Mouse (Mus musculus) stomach, postnatal 0 days (tissue): ENCODE measurements around the gene Commd1. TPM values are rescaled to one million over a fixed set of nuclear protein-coding genes. Genes with fewer than 3 reads are reported as not detected.

Source experiments
- ATAC-seq: fragments of 200-750 bp; cut with Nextera tagmentation; 2 replicates; pipeline ENCODE4 v1.8.0; 2017; ENCODE audit not compliant: low FRiP score, low TSS enrichment
- DNase-seq: peaks from one replicate; pipeline ENCODE4 v3.0.0-alpha.2; 2016; ENCODE audit warnings: low spot score
- H3K27ac ChIP-seq: fragments of 300-500 bp; sonication (generic); replicated peaks from 2 replicates; pipeline ENCODE4 v1.5.1; 2014; ENCODE audit warnings: mild to moderate bottlenecking, control low read depth
- H3K27me3 ChIP-seq: fragments of 300-500 bp; sonication (generic); 2 replicates; pipeline ENCODE4 v1.6.1; 2014; ENCODE audit warnings: low read length; ENCODE audit not compliant: control insufficient read depth, insufficient read depth
- H3K36me3 ChIP-seq: fragments of 300-500 bp; sonication (generic); 2 replicates; pipeline ENCODE4 v1.6.1; 2014; ENCODE audit warnings: low read length, mixed read lengths; ENCODE audit not compliant: control insufficient read depth, insufficient read depth
- H3K4me1 ChIP-seq: fragments of 300-500 bp; sonication (generic); replicated peaks from 2 replicates; pipeline ENCODE4 v1.6.1; 2014; ENCODE audit warnings: antibody characterized with exemption; ENCODE audit not compliant: control insufficient read depth, insufficient read depth
- H3K4me2 ChIP-seq: fragments of 300-500 bp; sonication (generic); replicated peaks from 2 replicates; pipeline ENCODE4 v1.6.1; 2014; ENCODE audit warnings: low read depth, mild to moderate bottlenecking, control low read depth, moderate library complexity
- H3K4me3 ChIP-seq: fragments of 300-500 bp; sonication (generic); 2 replicates; pipeline ENCODE4 v1.5.1; 2014; ENCODE audit warnings: low read depth, low read length, control low read depth
- H3K9ac ChIP-seq: fragments of 300-500 bp; sonication (generic); 2 replicates; pipeline ENCODE4 v1.6.1; 2014; ENCODE audit warnings: mild to moderate bottlenecking, low read length, control low read depth, mixed read lengths
- H3K9me3 ChIP-seq: fragments of 300-500 bp; sonication (generic); 2 replicates; pipeline ENCODE4 v1.6.1; 2016; ENCODE audit warnings: low read length; ENCODE audit not compliant: control insufficient read depth
- CTCF ChIP-seq: IDR thresholded peaks from 2 replicates; pipeline ENCODE4 v1.5.1; 2016; ENCODE audit warnings: antibody characterized with exemption, low read depth, mild to moderate bottlenecking, moderate library complexity
- EP300 ChIP-seq: optimal IDR thresholded peaks from 2 replicates; pipeline ENCODE3; 2016; ENCODE audit warnings: antibody characterized with exemption
- WGBS: fragments of 180-500 bp; shearing (Covaris S2); extraction: QIAGEN DNeasy Blood & Tissue Kit; methylation state at CpG from one replicate; pipeline ENCODE4 v1.1.7; 2014; 5-methylcytosine and 5-hydroxymethylcytosine counted together
- polyA plus RNA-seq: library from polyadenylated mRNA; unstranded; fragments of >200 nt; fragmentation: Nextera tagmentation; extraction: Ambion mirVana; gene quantifications from 2 replicates; pipeline ENCODE4 v1.2.1, GENCODE M21; 2015

The Commd1 gene
- polyA plus RNA-seq, 1 experiment from 2014 or later = 269 TPM

- H3K4me2 ChIP-seq = no peak overlapping the region
- no peak overlapping the region for H3K4me3 ChIP-seq
- no peaks in the 10 kb centered on the region for H3K36me3 ChIP-seq
- H3K27ac ChIP-seq = no peak overlapping the region
- TF ChIP-seq EP300 = no peak
- DNase-seq (no peak), ATAC-seq (no peak)
- 54% methylated on average over 2 of the region's 2 CpGs for WGBS
- no peak overlapping the region for H3K9ac ChIP-seq
- no peaks in the 10 kb centered on the region for H3K9me3 ChIP-seq
- no peaks in the 10 kb centered on the region for H3K27me3 ChIP-seq
- H3K4me1 ChIP-seq = no peaks in the 10 kb centered on the region
These were observed 62.8 kb downstream of the Commd1 start for GRCm38 (mm10) chr11:22919336-22919735.

- TF ChIP-seq EP300 (no peak), CTCF (no peak)
- H3K4me2 ChIP-seq = no peak overlapping the region
- H3K27ac ChIP-seq = no peak overlapping the region
- no peaks in the 10 kb centered on the region for H3K36me3 ChIP-seq
- H3K4me3 ChIP-seq = no peak overlapping the region
- DNase-seq (no peak), ATAC-seq (no peak)
- H3K4me1 ChIP-seq = no peaks in the 10 kb centered on the region
- H3K27me3 ChIP-seq = no peaks in the 10 kb centered on the region
- H3K9ac ChIP-seq = no peak overlapping the region
- 88% methylated on average over 7 of the region's 7 CpGs for WGBS
- H3K9me3 ChIP-seq = no peaks in the 10 kb centered on the region
These were observed 64.4 kb downstream of the Commd1 start for GRCm38 (mm10) chr11:22917786-22918185.

- Histone ChIP-seq H3K4me3 (no peak overlapping the region), H3K9ac (no peak overlapping the region), H3K9me3 (no peaks in the 10 kb centered on the region), H3K36me3 (no peaks in the 10 kb centered on the region), H3K27ac (no peak overlapping the region), H3K27me3 (no peaks in the 10 kb centered on the region), H3K4me2 (no peak overlapping the region), H3K4me1 (no peaks in the 10 kb centered on the region)
- WGBS = 73% methylated on average over 4 of the region's 4 CpGs
- DNase-seq (no peak), ATAC-seq (no peak)
- TF ChIP-seq EP300 (no peak), CTCF (no peak)
These were observed 68.4 kb downstream of the Commd1 start for GRCm38 (mm10) chr11:22913744-22914143.

- no peak overlapping the region for H3K9ac ChIP-seq
- H3K27ac ChIP-seq = no peak overlapping the region
- no peaks in the 10 kb centered on the region for H3K4me1 ChIP-seq
- WGBS = 93% methylated on average over 7 of the region's 7 CpGs
- H3K27me3 ChIP-seq = no peaks in the 10 kb centered on the region
- no peak overlapping the region for H3K4me3 ChIP-seq
- no peaks in the 10 kb centered on the region for H3K36me3 ChIP-seq
- H3K9me3 ChIP-seq = no peaks in the 10 kb centered on the region
- no peak for TF ChIP-seq EP300
- TF ChIP-seq CTCF = no peak
- DNase-seq (no peak), ATAC-seq (no peak)
- no peak overlapping the region for H3K4me2 ChIP-seq
These were observed 70.4 kb downstream of the Commd1 start for GRCm38 (mm10) chr11:22911831-22912230.

DNA sequence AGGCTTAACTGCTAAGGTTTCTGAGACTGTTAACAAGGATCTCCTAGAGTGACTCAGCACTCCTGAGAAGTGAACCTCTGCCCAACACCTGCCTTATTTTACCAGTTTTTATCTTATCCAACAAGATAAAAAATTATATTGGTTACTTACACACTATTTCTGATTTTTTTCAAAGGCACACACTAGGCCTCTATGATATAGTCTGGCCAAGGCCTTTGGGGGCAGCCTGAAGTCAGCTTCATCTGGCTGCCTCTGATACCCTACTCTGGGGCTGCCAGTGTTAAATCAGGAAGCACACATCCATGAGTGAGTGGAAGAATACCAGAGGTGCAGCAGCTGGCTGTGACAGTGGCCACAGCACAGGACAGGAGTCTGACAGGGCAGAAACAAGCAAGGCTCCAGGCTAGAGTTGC lies 75.7 kb downstream of the Commd1 start:
- DNase-seq (no peak), ATAC-seq (peak; percentile 35; the same call in 1 of the 2 replicates)
- no peak overlapping the region for H3K27ac ChIP-seq
- H3K4me2 ChIP-seq = no peak overlapping the region
- no peaks in the 10 kb centered on the region for H3K27me3 ChIP-seq
- no peak overlapping the region for H3K4me3 ChIP-seq
- no peaks in the 10 kb centered on the region for H3K36me3 ChIP-seq
- no peak for TF ChIP-seq CTCF
- no peak for TF ChIP-seq EP300
- H3K4me1 ChIP-seq = no peaks in the 10 kb centered on the region
- no peak overlapping the region for H3K9ac ChIP-seq
- H3K9me3 ChIP-seq = no peaks in the 10 kb centered on the region

- no peaks in the 10 kb centered on the region for H3K27me3 ChIP-seq
- H3K9ac ChIP-seq = no peak overlapping the region
- DNase-seq (no peak), ATAC-seq (no peak)
- no peaks in the 10 kb centered on the region for H3K9me3 ChIP-seq
- H3K4me3 ChIP-seq = no peak overlapping the region
- no peak overlapping the region for H3K27ac ChIP-seq
- no peaks in the 10 kb centered on the region for H3K4me1 ChIP-seq
- WGBS = 52% methylated on average over 2 of the region's 2 CpGs
- 0 out of 2 replicates have a peak, but pooled peaks cover 3% of the 10 kb centered on the region for H3K36me3 ChIP-seq
- H3K4me2 ChIP-seq = no peak overlapping the region
- no peak for TF ChIP-seq EP300
- no peak for TF ChIP-seq CTCF
These were observed 79.3 kb downstream of the Commd1 start for GRCm38 (mm10) chr11:22902923-22903322.
